Mouse (Mus musculus): ENCODE data around the gene Atl1. TPM values are rescaled to one million over a fixed set of nuclear protein-coding genes. Genes with fewer than 3 reads are reported as not detected.

Gene Atl1
- polyA plus RNA-seq, 1 experiment from 2014 or later: 6.2 TPM

DNA sequence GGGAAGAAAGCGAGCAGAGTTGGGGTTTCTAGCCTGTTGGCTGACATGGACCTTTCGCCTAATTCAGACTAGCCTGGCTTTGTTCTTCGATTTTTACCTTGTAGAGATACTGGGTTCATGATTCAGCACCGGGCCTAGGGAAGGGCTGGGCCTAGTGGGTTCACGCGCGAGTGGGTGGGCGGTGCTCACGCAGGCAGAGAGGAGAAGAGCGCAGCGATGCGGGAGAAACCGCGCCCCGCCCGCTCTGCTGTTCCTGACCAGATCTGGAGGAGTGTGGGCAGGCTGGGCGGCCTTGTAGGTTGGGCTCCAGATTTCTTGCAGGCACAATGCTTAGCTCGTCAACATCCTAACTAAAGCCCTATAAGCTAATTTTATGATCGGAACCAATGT, 16.1 kb downstream of the Atl1 start:
- no peak for ATAC-seq (replicated peaks; ENCODE audit: insufficient number of reproducible peaks, low FRiP score, low TSS enrichment)
- H3K4me1 ChIP-seq (ENCODE audit: control insufficient read depth, insufficient read depth, low read length): peaks cover 8% of the 10 kb centered on the region
- no peak overlapping the region for H3K9ac ChIP-seq (ENCODE audit: low read depth, low read length)
- H3K27ac ChIP-seq (ENCODE audit: low read depth, low read length): no peak overlapping the region
- WGBS (ENCODE audit: insufficient replicate concordance): 26% methylated on average over 19 of the region's 19 CpGs
- H3K4me3 ChIP-seq (ENCODE audit: low read depth, low read length): peak overlapping the region; percentile 43; the same call in 1 of the 2 replicates
- H3K4me2 ChIP-seq: peak overlapping the region; percentile 80
- H3K27me3 ChIP-seq (ENCODE audit: control insufficient read depth, insufficient read depth, low read length): 0 out of 2 replicates have a peak, but pooled peaks cover 3% of the 10 kb centered on the region
- no peaks in the 10 kb centered on the region for H3K9me3 ChIP-seq (replicated peaks; ENCODE audit: control insufficient read depth, low read length)
- no peaks in the 10 kb centered on the region for H3K36me3 ChIP-seq (ENCODE audit: control insufficient read depth, insufficient read depth, low read length)

DNA sequence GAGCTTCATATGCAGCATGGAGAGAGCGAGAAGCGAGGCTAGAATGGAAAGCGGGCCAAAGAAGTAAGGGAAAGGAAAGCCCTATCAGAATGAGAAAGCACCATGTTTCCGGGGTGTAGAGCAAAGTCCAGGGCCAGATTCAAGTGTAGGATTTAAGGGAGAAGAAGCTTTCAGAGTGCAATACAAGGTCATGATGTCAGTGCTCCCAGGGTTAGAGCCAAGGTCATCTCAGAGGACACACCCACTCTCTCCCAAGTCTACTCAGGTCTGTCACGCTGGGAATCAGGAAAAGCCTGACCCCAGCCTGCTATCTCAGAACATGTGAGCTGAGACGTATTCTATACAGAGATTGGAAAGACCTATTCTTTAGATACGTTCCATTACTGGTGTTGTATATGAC, 19.5 kb downstream of the Atl1 start:
- Histone ChIP-seq H3K27ac (ENCODE audit: low read depth, low read length) (no peak overlapping the region), H3K36me3 (ENCODE audit: control insufficient read depth, insufficient read depth, low read length) (no peaks in the 10 kb centered on the region), H3K9me3 (replicated peaks; ENCODE audit: control insufficient read depth, low read length) (no peaks in the 10 kb centered on the region), H3K27me3 (ENCODE audit: control insufficient read depth, insufficient read depth, low read length) (0 out of 2 replicates have a peak, but pooled peaks cover 3% of the 10 kb centered on the region), H3K4me2 (no peak overlapping the region), H3K4me1 (ENCODE audit: control insufficient read depth, insufficient read depth, low read length) (peaks cover 8% of the 10 kb centered on the region), H3K9ac (ENCODE audit: low read depth, low read length) (no peak overlapping the region), H3K4me3 (ENCODE audit: low read depth, low read length) (no peak overlapping the region)
- no peak for ATAC-seq (replicated peaks; ENCODE audit: insufficient number of reproducible peaks, low FRiP score, low TSS enrichment)
- WGBS (ENCODE audit: insufficient replicate concordance): 73% methylated on average over 7 of the region's 7 CpGs

DNA sequence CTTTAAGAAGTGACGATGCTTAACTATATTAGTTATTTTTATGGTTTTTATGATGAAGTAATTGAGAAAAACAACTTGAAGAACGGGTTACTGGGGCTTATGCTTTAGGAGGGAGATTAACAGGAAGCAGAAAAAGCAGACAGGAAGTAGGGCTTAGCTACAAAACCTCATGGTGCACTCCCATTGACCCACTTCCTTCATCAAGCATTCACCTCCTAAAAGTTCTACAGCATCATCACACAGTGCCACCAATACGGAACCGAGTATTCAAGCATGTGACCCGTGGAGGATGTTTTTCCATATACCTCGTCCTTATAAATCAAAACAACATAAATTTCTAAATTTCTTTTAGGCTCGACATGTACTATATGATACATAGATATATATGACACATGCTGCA, 20.3 kb downstream of the Atl1 start:
- ATAC-seq (replicated peaks; ENCODE audit: insufficient number of reproducible peaks, low FRiP score, low TSS enrichment): no peak
- H3K9me3 ChIP-seq (replicated peaks; ENCODE audit: control insufficient read depth, low read length): no peaks in the 10 kb centered on the region
- 79% methylated on average over 7 of the region's 7 CpGs for WGBS (ENCODE audit: insufficient replicate concordance)

DNA sequence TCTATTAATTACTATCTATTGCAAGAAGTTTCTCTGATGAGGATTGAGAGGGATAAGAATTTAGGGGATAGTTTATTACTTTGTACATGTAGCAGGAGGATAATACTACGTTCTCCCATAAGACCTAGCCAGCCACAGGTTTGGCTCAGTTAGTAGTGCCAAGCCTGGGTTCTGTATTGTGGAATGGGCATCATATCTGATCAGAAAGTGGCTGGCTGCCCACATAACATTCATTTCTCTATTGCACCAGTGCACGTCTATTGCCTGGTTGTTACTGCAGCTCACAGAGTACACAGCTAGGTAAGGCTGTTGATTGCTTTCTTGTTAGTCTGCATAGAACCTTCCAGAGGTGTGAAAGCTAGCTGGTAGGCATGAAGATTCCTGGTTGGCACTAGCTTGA, 25.5 kb downstream of the Atl1 start:
- no peak overlapping the region for H3K4me2 ChIP-seq
- no peaks in the 10 kb centered on the region for H3K9me3 ChIP-seq (replicated peaks; ENCODE audit: control insufficient read depth, low read length)
- H3K4me3 ChIP-seq (ENCODE audit: low read depth, low read length): no peak overlapping the region
- no peak for ATAC-seq (replicated peaks; ENCODE audit: insufficient number of reproducible peaks, low FRiP score, low TSS enrichment)
- 79% methylated on average over 2 of the region's 2 CpGs for WGBS (ENCODE audit: insufficient replicate concordance)
- H3K36me3 ChIP-seq (ENCODE audit: control insufficient read depth, insufficient read depth, low read length): no peaks in the 10 kb centered on the region
- no peak overlapping the region for H3K27ac ChIP-seq (ENCODE audit: low read depth, low read length)
- no peaks in the 10 kb centered on the region for H3K4me1 ChIP-seq (ENCODE audit: control insufficient read depth, insufficient read depth, low read length)
- no peak overlapping the region for H3K9ac ChIP-seq (ENCODE audit: low read depth, low read length)
- no peaks in the 10 kb centered on the region for H3K27me3 ChIP-seq (ENCODE audit: control insufficient read depth, insufficient read depth, low read length)

More for the DNA sequence above, 20.3 kb downstream of the Atl1 start:
- H3K27me3 ChIP-seq (ENCODE audit: control insufficient read depth, insufficient read depth, low read length): 0 out of 2 replicates have a peak, but pooled peaks cover 3% of the 10 kb centered on the region
- no peak overlapping the region for H3K4me3 ChIP-seq (ENCODE audit: low read depth, low read length)
- H3K4me2 ChIP-seq: no peak overlapping the region
- H3K36me3 ChIP-seq (ENCODE audit: control insufficient read depth, insufficient read depth, low read length): no peaks in the 10 kb centered on the region
- H3K9ac ChIP-seq (ENCODE audit: low read depth, low read length): no peak overlapping the region
- peaks cover 3% of the 10 kb centered on the region for H3K4me1 ChIP-seq (ENCODE audit: control insufficient read depth, insufficient read depth, low read length)
- H3K27ac ChIP-seq (ENCODE audit: low read depth, low read length): no peak overlapping the region

DNA sequence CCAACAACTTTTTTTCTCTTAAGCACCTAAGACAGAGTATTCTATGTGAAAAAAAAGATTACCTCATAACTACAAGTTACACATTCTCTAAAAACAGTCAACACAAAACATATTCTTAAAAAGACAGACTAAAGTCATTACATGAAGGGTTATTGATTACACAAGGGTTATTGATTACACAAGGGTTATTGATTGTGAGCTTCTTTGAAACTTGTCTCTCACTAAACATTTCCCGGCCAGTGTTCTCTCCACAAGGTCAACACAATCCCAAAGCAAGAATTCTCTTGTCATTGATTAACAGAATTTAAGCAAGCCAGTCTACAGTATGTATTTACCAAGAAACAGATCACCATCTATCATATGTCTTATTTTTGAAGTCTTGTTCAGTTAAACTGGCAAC, 29.7 kb downstream of the Atl1 start:
- H3K9ac ChIP-seq (ENCODE audit: low read depth, low read length): no peak overlapping the region
- 85% methylated on average over 1 of the region's 1 CpGs for WGBS (ENCODE audit: insufficient replicate concordance)
- H3K4me2 ChIP-seq: no peak overlapping the region
- H3K36me3 ChIP-seq (ENCODE audit: control insufficient read depth, insufficient read depth, low read length): no peaks in the 10 kb centered on the region
- H3K4me1 ChIP-seq (ENCODE audit: control insufficient read depth, insufficient read depth, low read length): no peaks in the 10 kb centered on the region
- H3K27me3 ChIP-seq (ENCODE audit: control insufficient read depth, insufficient read depth, low read length): no peaks in the 10 kb centered on the region
- no peak overlapping the region for H3K4me3 ChIP-seq (ENCODE audit: low read depth, low read length)
- no peak overlapping the region for H3K27ac ChIP-seq (ENCODE audit: low read depth, low read length)
- H3K9me3 ChIP-seq (replicated peaks; ENCODE audit: control insufficient read depth, low read length): no peaks in the 10 kb centered on the region
- ATAC-seq (replicated peaks; ENCODE audit: insufficient number of reproducible peaks, low FRiP score, low TSS enrichment): no peak

DNA sequence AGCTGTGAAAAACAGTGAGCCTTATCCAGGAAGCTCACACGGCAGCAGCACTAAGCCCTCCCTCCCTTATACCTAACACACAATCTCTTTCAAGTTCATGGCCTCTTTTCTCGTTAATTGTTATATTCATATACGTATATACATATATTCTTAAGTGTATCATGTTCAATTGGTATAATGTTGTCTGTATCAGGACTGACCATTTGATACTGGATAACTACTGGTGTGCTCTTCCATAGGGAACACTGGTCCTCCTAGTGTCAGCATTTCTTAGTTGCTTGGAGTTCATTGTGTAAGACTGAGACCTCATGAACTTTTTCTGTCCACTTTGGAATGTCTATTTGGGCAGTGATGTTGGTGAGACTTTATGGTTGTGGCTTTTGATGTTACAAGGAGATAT, 30.7 kb downstream of the Atl1 start:
- Histone ChIP-seq H3K9ac (ENCODE audit: low read depth, low read length) (no peak overlapping the region), H3K9me3 (replicated peaks; ENCODE audit: control insufficient read depth, low read length) (no peaks in the 10 kb centered on the region), H3K4me2 (no peak overlapping the region), H3K27me3 (ENCODE audit: control insufficient read depth, insufficient read depth, low read length) (no peaks in the 10 kb centered on the region), H3K4me1 (ENCODE audit: control insufficient read depth, insufficient read depth, low read length) (no peaks in the 10 kb centered on the region), H3K27ac (ENCODE audit: low read depth, low read length) (no peak overlapping the region), H3K4me3 (ENCODE audit: low read depth, low read length) (no peak overlapping the region), H3K36me3 (ENCODE audit: control insufficient read depth, insufficient read depth, low read length) (no peaks in the 10 kb centered on the region)
- no peak for ATAC-seq (replicated peaks; ENCODE audit: insufficient number of reproducible peaks, low FRiP score, low TSS enrichment)
- WGBS (ENCODE audit: insufficient replicate concordance): 61% methylated on average over 3 of the region's 3 CpGs

DNA sequence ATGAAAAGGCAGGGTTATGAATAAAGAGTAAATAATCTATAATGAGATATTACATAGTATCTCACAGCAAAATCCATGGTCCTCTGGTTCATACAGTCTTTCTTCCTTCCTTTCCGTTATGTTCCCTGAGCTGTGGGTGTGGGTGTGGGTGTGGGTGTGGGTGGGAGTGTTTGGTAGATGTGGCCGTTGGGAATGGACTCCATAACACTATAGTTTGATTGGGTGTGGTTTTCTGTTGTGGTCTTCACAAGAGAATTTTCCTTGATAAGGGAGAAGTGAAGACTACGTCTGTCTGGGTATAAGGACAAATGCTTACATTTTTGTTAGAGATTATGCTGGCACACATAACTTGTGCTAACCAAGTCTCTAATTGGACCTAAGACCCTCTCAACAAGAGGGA, 31.2 kb downstream of the Atl1 start:
- no peaks in the 10 kb centered on the region for H3K9me3 ChIP-seq (replicated peaks; ENCODE audit: control insufficient read depth, low read length)
- no peaks in the 10 kb centered on the region for H3K4me1 ChIP-seq (ENCODE audit: control insufficient read depth, insufficient read depth, low read length)
- 59% methylated on average over 3 of the region's 3 CpGs for WGBS (ENCODE audit: insufficient replicate concordance)
- no peaks in the 10 kb centered on the region for H3K36me3 ChIP-seq (ENCODE audit: control insufficient read depth, insufficient read depth, low read length)
- no peak overlapping the region for H3K27ac ChIP-seq (ENCODE audit: low read depth, low read length)
- H3K4me2 ChIP-seq: no peak overlapping the region
- H3K9ac ChIP-seq (ENCODE audit: low read depth, low read length): no peak overlapping the region
- no peaks in the 10 kb centered on the region for H3K27me3 ChIP-seq (ENCODE audit: control insufficient read depth, insufficient read depth, low read length)
- no peak for ATAC-seq (replicated peaks; ENCODE audit: insufficient number of reproducible peaks, low FRiP score, low TSS enrichment)
- no peak overlapping the region for H3K4me3 ChIP-seq (ENCODE audit: low read depth, low read length)

DNA sequence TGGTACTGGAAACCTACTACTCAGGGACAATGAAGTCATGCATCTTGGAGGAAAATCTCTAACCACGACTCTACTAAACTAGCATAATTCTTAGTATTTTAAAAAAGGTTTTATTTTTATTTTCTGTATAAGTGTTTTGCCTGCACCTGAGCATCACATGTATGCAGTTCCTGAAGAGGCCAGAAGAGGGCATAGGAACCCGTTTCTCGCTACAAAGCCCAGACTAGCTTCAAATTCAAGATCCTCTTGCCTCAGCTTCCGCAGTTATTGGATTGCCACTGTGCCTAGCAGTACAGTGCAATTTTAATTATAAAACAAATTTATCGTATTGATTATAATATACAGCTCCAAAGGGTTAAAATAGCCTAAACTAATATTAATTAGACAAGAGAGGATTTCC, 31.6 kb downstream of the Atl1 start:
- H3K9me3 ChIP-seq (replicated peaks; ENCODE audit: control insufficient read depth, low read length): no peaks in the 10 kb centered on the region
- 15% methylated on average over 5 of the region's 5 CpGs for WGBS (ENCODE audit: insufficient replicate concordance)
- ATAC-seq (replicated peaks; ENCODE audit: insufficient number of reproducible peaks, low FRiP score, low TSS enrichment): no peak

DNA sequence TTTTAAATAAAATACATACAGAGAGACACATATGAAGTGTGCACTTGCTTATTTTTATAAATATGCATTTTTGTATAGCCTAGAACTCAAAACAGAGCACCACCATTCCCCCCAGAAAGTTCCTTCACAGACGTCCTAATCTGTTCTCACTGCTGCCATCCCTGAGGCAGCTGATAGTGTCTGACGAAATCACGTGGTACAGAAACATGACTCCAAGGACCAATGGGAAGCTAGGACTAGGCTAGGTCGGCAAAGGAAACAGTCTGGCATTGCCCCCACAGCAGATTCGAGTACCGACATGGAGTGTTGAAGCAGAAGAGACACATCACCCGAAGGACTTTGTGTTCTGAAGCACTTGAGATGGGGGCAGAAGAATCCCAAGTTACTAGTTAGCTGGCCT, 34.3 kb downstream of the Atl1 start:
- 34% methylated on average over 7 of the region's 7 CpGs for WGBS (ENCODE audit: insufficient replicate concordance)
- Histone ChIP-seq H3K9ac (ENCODE audit: low read depth, low read length) (no peak overlapping the region), H3K4me3 (ENCODE audit: low read depth, low read length) (no peak overlapping the region), H3K36me3 (ENCODE audit: control insufficient read depth, insufficient read depth, low read length) (no peaks in the 10 kb centered on the region), H3K27ac (ENCODE audit: low read depth, low read length) (no peak overlapping the region), H3K9me3 (replicated peaks; ENCODE audit: control insufficient read depth, low read length) (no peaks in the 10 kb centered on the region), H3K4me1 (ENCODE audit: control insufficient read depth, insufficient read depth, low read length) (no peaks in the 10 kb centered on the region), H3K4me2 (no peak overlapping the region), H3K27me3 (ENCODE audit: control insufficient read depth, insufficient read depth, low read length) (no peaks in the 10 kb centered on the region)
- ATAC-seq (replicated peaks; ENCODE audit: insufficient number of reproducible peaks, low FRiP score, low TSS enrichment): no peak

More for the DNA sequence above, 31.6 kb downstream of the Atl1 start:
- Histone ChIP-seq H3K4me3 (ENCODE audit: low read depth, low read length) (no peak overlapping the region), H3K27me3 (ENCODE audit: control insufficient read depth, insufficient read depth, low read length) (no peaks in the 10 kb centered on the region), H3K4me2 (no peak overlapping the region), H3K9ac (ENCODE audit: low read depth, low read length) (no peak overlapping the region), H3K4me1 (ENCODE audit: control insufficient read depth, insufficient read depth, low read length) (no peaks in the 10 kb centered on the region), H3K36me3 (ENCODE audit: control insufficient read depth, insufficient read depth, low read length) (no peaks in the 10 kb centered on the region), H3K27ac (ENCODE audit: low read depth, low read length) (no peak overlapping the region)

Measured in heart, embryonic 11.5 days (tissue).